Mouse (Mus musculus): ENCODE measurements around the gene Txndc15.

Gene Txndc15

DNA sequence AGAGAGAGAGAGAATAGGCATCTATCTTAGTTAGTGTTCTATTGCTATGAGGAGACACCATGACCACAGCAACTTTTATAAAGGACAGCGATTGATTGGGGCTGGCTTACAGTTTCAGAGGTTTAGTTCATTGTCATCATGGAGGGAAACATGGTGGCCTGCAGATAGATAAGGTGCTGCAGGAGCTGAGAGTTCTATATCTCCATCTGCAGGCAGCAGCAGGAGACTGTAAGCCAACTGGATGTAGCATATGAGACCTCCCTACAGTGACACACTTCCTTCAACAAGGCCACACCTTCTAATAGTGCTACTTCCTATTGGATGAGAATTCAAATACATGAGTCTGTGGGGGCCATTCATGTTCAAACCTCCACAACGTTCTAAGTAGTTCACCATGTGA, 17.7 kb downstream of the Txndc15 start:
- DNase-seq, result no peak

DNA sequence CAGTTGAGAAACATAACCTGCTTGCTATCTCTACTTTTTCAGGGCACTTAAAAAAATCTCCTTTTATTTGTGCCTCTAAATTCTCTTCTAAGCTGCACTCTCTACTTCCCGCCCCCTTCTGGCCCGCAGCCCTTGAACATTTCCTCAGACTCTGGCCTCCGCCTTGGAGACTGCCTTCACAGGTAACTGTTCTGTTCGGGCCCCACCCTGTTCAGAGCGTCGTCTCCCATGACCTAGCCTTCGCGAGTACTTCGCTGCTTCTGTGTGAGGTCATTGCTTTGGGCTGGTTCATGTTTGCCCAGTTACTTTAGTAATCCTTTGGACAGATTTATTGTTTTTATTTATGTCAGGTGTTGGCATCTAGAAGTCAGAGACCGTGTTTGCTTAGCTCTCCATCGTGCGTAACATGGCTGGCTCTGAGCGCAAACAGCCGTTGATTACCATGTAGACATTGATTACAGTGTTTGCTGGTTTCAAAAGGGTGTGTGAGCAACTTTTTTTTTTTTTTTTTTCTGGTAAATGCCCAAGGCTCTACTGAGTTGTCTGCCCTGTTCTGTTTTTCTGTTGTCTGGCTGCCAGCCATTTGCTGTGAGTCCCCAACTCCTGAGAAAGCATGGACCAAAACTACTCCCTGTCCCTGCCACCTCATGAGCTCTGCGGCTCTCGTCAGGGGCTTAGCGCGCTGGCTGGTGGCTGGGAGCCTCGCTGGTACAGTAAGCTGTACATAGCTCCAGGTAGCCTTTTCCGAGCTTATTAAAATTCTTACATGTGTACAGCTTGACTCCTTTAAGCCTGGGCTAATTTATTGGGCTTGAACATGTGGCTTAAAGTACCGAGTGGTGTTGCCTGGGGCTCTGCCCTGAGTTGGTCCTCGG, 19.4 kb downstream of the Txndc15 start:
- DNase-seq, result no peak

DNA sequence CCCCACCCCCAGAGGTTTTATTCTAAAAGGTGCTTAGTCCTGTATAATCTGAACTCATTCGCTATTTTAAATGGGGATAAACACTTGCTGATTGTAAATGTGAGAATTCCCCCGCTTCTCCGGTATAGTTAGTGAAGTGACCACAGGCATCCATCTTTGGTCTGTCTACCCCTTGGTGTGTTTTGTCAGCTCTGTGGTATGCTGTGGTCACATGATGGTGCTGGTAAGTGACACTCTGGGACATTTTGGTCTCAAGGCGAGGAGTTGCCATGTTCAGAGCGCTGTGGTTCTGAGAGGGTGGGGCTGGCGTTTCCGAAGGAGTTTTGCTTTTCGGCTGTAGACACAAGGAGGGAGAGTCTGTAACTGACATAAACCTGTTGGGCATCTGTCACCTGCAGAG, 23.4 kb downstream of the Txndc15 start:
- no peak for DNase-seq

DNA sequence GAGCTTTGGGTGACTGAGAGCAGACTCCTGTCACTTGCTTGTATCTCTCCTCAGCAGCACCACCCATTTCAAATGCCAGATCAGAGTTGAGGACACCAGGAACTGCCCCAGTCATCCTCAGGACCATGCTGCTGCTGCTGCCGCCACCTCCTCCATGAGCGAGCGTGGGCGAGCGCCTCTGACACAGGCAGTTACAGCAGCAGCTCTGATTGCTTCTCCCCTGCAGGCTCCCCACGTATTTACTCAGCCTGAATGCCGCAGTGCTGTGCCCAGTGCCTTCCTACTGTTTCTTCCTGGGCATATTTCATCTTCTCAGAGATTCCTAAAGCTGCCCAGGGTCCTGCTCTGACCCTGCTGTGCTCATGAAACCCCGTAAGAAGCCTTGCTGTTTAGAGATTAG, 27.9 kb downstream of the Txndc15 start:
- no peak for DNase-seq

DNA sequence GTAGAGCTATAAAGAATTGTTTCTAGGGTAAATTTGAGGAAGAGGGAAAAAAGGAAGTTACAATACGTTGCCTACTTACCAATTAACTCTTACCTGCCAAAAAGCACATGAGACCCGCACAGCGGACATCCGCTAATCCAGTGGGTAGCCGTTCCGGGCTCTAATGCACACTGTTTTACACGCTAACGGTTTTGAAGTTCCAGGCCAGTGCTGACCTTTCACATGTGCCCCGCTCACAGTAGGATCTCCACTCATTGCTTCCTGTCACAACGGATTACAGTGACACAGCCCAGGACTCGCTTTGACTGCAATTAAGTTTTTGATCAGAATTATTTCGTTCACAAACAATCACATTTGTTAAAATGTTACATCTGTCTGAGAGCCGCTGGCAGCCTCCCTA, 39.9 kb downstream of the Txndc15 start:
- no peak for DNase-seq

DNA sequence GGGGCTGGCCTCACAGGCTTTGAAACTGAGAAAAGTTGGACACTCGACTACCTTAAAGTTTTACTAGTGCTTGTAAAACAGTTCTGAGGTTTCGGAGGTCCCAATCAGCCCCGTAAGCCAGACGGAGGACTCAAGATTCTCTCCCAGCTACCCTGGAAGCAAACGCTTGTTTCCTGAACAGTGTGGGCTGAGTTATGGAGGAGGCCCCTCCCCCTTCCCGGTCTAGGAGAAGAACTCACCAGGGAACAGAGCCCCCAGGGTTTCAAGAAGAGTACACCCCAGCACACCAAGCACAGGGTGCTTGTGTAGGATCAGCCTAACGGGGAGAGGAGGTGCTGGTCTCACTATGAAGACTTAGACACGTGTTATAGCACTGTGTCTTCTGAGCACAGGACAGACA, 42.3 kb downstream of the Txndc15 start:
- no peak for DNase-seq

DNA sequence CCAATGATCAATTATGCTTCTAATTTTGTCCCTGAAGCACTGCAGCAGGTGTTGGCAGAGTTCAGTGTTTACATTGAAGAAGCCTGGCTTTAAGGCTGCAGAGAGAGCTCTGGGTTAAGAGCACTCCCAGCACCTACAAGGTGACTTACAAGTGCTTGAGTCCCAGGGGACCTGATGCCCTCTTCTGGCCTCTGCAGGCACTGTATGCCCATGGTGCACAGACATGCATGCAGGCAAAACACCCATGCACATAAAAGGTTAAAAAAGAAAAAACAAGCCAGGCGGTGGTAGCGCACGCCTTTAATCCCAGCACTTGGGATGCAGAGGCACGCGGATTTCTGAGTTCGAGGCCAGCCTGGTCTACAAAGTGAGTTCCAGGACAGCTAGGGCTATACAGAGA, 43.2 kb downstream of the Txndc15 start:
- no peak for DNase-seq

DNA sequence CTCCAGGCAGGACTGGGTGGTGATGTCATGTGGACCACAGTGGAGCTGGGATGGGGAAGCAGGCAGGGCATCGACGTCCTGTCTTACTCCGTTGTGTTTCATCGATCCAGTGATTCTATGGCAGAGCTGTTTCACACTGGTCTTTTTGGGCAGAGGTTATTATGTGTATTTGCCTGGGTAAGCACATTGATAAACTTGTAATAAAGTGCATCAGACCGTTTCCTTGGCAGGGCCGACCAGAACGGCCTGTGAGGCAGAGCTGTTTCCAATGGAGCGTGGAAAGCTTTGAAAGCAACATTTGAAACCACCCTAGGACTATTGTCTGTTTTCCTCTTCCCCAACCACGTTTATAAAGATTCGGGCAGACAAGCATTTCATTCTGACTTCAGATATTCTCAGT, 46.1 kb downstream of the Txndc15 start:
- no peak for DNase-seq

DNA sequence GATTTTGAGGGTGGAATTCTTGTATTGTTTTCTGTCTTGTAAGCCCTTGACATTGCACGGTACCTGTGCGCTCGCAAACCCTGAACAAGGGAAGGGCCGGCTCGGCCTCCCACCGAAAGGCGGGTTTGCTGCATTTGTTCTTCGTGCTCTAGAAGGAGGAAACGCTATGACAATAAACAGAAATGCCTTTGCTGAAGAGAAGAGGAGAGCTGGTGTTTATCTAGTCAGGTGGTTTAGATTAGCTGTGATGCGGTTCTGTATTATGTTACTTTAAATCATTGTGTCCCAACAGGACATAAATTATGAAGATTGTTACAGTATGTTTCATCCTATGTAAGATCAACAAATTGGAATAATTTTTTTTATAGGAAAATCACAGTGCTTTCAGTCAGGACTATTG, 47.0 kb downstream of the Txndc15 start:
- no peak for DNase-seq

DNA sequence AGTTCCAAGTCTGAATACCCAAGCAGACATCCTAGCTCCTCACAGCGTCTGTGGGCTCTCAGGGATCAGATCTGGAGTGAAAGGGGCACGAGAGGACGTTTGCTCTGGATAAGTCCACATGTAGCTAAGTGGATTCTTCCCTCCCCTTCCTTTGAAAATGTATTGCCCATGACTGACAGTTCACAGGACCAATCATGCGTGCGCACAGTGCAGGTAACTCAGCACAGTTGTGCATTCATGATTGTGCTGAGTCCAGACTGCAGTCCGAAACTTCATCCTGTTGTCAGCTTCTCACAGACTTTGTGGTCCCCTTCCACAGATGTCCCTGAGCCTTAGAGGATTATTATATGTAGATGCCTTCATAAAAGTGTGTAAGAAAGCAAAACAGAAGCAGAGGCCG, 59.9 kb downstream of the Txndc15 start:
- no peak for DNase-seq

DNA sequence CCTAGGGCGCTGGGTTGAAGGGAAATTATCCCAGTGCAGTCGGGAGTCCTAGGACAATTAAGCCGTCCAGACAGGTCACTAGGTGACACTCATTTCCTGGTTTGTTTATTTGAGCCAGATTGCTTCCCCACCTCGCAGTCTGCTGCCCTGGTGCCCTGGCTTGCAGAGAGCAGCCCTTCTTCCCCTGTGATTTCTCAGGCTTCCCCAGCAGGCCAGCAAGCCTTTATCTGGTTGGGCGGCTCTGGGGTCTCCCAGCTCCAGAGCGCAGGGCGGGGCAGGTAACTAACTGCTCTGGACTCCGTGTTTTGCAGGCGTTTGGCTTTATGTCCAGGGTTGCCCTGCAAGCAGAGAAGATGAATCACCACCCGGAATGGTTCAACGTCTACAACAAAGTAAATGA, 60.6 kb downstream of the Txndc15 start:
- no peak for DNase-seq
